Mouse (Mus musculus) stomach, embryonic 14.5 days (tissue): ENCODE results near the gene Kcnmb3. TPM values are rescaled to one million over a fixed set of nuclear protein-coding genes. Genes with fewer than 3 reads are reported as not detected.

ENCODE experiments used
- ATAC-seq: fragments of 200-750 bp; cut with Nextera tagmentation; 2 replicates; pipeline ENCODE4 v1.8.0; 2017; ENCODE audit warnings: low read depth, moderate TSS enrichment; ENCODE audit not compliant: insufficient number of reproducible peaks, insufficient read depth, low FRiP score
- H3K27ac ChIP-seq: fragments of 300-500 bp; sonication (generic); 2 replicates; pipeline ENCODE4 v1.5.1; 2014; ENCODE audit warnings: mild to moderate bottlenecking, low read length, moderate library complexity, mixed read lengths
- H3K27me3 ChIP-seq: fragments of 300-500 bp; sonication (generic); 2 replicates; pipeline ENCODE4 v1.6.1; 2014; ENCODE audit warnings: low read length, control low read depth, mixed read lengths; ENCODE audit not compliant: control insufficient read depth, insufficient read depth
- H3K36me3 ChIP-seq: fragments of 300-500 bp; sonication (generic); 2 replicates; pipeline ENCODE4 v1.6.1; 2014; ENCODE audit warnings: mild to moderate bottlenecking, control low read depth, low read length, moderate library complexity, mixed read lengths; ENCODE audit not compliant: control insufficient read depth, insufficient read depth
- H3K4me1 ChIP-seq: fragments of 300-500 bp; sonication (generic); 2 replicates; pipeline ENCODE4 v1.6.1; 2014; ENCODE audit warnings: low read length, control low read depth, mixed read lengths; ENCODE audit not compliant: control insufficient read depth, insufficient read depth
- H3K4me2 ChIP-seq: fragments of 300-500 bp; sonication (generic); replicated peaks from 2 replicates; pipeline ENCODE4 v1.6.1; 2014; ENCODE audit warnings: low read depth, low read length, control low read depth
- H3K4me3 ChIP-seq: fragments of 300-500 bp; sonication (generic); 2 replicates; pipeline ENCODE4 v1.5.1; 2014; ENCODE audit warnings: low read depth, low read length, control low read depth
- H3K9ac ChIP-seq: fragments of 300-500 bp; sonication (generic); replicated peaks from 2 replicates; pipeline ENCODE4 v1.6.1; 2014; ENCODE audit warnings: low read depth, mild to moderate bottlenecking, control low read depth, low read length, moderate library complexity, mixed read lengths
- H3K9me3 ChIP-seq: fragments of 300-500 bp; sonication (generic); 2 replicates; pipeline ENCODE4 v1.6.1; 2016; ENCODE audit warnings: low read depth, low read length, control low read depth; ENCODE audit not compliant: control insufficient read depth
- WGBS: fragments of 180-500 bp; shearing (Covaris S2); extraction: QIAGEN DNeasy Blood & Tissue Kit; methylation state at CpG from one replicate; pipeline ENCODE4 v1.1.7; 2014; 5-methylcytosine and 5-hydroxymethylcytosine counted together
- polyA plus RNA-seq: library from polyadenylated mRNA; unstranded; fragments of >200 nt; fragmentation: Nextera tagmentation; extraction: Ambion mirVana; gene quantifications from 2 replicates; pipeline ENCODE4 v1.2.1, GENCODE M21; 2014

The Kcnmb3 gene
- polyA plus RNA-seq, 1 experiment from 2014 or later = not detected

DNA sequence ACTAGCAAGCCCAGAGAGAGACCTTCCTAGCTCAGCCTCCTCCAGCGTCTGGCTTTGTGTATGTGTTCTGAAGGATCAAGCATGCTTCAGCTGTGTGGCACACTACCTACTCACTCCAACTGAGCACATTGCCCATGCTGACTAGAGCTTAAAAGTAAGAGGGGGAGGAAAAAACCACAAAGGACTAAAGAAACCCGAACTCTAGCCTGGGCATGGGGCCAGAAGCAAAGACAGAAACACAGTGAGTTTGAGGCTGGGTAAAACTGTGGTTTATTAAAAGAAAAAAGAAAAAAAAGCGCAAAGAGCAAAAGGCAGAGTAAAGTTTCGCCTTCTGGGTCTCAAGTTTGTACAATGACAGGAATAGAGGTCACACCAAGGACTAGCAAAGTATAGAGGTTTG, 5.5 kb downstream of the Kcnmb3 start:
- Histone ChIP-seq H3K4me3 (no peak overlapping the region), H3K4me2 (no peak overlapping the region), H3K9me3 (no peaks in the 10 kb centered on the region), H3K9ac (no peak overlapping the region), H3K27ac (no peak overlapping the region), H3K27me3 (no peaks in the 10 kb centered on the region), H3K4me1 (no peaks in the 10 kb centered on the region), H3K36me3 (no peaks in the 10 kb centered on the region)
- ATAC-seq = no peak
- WGBS = 76% methylated on average over 4 of the region's 4 CpGs

DNA sequence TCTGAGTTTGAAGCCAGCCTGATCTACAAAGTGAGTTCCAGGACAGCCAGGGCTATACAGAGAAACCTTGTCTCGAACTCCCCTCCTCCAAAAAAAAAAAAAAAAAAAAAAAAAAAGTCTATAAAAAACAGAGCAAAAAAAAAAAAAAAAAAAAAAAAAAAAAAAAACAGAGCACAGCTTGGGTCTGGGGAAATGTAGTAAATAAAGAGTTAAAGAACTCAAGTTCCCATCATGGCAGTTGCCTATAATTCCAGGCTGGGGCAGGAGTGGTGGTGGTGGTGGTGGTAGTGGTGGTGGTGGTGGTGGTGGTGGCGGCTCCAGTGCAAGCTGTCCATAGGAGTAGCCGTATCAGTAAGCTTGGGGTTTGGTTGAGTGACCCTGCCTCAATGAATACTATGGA, 9.0 kb downstream of the Kcnmb3 start:
- 83% methylated on average over 3 of the region's 3 CpGs for WGBS
- no peak for ATAC-seq
- H3K9ac ChIP-seq = no peak overlapping the region
- H3K36me3 ChIP-seq = no peaks in the 10 kb centered on the region
- no peaks in the 10 kb centered on the region for H3K9me3 ChIP-seq
- H3K27ac ChIP-seq = no peak overlapping the region
- no peaks in the 10 kb centered on the region for H3K27me3 ChIP-seq
- no peak overlapping the region for H3K4me3 ChIP-seq
- H3K4me1 ChIP-seq = no peaks in the 10 kb centered on the region
- no peak overlapping the region for H3K4me2 ChIP-seq

DNA sequence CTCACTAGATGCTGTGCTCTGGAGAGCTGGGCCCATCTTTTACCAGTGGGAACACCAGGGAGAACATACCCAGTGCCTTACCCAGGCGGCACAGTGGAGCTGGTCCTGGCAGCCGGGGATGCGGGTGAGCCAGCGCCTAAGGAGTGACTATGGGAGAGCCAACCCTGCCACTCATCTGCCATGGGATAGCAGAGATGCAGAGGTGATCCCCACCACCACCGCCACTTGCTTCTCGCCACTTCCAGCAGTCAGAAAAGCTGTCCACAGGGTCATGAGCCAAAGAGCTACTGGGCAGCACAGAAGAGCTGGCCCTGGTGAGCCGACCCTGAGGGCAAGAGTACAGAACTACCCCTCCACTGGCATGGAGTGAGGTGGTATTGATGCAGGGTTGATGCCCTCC, 12.1 kb downstream of the Kcnmb3 start:
- H3K27ac ChIP-seq = no peak overlapping the region

DNA sequence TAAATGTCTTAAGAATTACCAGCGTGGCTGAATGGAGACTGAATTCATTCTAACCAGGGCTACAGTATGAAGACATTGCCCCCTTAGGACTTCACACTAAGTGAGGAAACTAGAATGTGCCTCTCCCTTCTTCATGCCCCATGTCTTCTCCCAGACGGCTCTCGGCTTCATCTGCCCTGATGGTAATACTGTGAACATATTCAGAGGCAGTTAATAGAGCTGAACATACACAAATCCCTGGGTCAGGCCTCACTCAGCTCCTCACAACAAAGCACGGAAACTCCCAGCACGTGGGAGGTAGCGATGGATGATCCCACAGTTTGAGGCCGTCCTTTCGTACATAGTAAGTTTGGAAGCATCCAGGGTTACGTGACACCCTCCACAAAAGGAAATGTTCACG, 18.8 kb downstream of the Kcnmb3 start:
- Histone ChIP-seq H3K4me1 (0 out of 2 replicates have a peak, but pooled peaks cover 3% of the 10 kb centered on the region), H3K4me3 (no peak overlapping the region), H3K9ac (no peak overlapping the region), H3K9me3 (no peaks in the 10 kb centered on the region), H3K27me3 (no peaks in the 10 kb centered on the region), H3K36me3 (no peaks in the 10 kb centered on the region), H3K4me2 (no peak overlapping the region), H3K27ac (no peak overlapping the region)
- no peak for ATAC-seq
- WGBS = 79% methylated on average over 10 of the region's 10 CpGs

More for the DNA sequence above, 12.1 kb downstream of the Kcnmb3 start:
- Histone ChIP-seq H3K27me3 (no peaks in the 10 kb centered on the region), H3K4me1 (no peaks in the 10 kb centered on the region), H3K36me3 (no peaks in the 10 kb centered on the region), H3K9ac (no peak overlapping the region), H3K9me3 (no peaks in the 10 kb centered on the region), H3K4me2 (no peak overlapping the region), H3K4me3 (no peak overlapping the region)
- 91% methylated on average over 7 of the region's 7 CpGs for WGBS
- ATAC-seq = no peak

DNA sequence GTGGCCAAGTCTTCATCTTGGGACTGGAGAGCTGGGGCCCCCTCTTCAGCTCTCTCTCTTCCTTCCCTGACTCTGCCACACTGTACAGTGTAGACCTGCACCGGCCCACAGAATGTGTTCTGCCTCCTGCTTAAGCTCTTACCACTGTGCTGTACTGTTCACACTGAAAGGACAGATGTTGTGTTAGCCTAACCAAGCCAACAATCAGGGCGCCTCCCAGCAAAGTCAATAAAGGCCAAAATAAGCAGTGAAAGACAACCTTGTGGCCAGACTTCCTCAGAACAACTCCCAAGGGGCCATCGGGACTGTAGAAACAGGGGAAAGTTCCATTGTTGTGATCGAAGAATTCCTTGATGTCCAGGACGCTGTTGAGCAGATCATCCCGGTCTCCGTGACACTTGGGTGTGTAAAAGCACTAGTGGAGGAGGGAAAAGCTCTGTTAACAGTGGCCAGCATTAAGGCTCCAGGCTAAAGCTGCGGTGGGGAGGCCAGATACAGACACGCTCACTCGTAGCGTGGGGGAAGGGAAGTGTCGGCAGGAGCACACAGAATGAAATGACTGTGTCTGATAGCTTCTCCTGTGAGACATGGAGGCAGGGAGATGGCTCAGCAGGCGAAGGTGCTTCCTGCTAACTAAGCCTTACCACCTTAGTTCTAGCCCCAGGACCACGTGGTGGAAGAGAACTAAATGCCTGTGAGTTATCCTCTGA, 19.7 kb downstream of the Kcnmb3 start:
- H3K4me1 ChIP-seq = 0 out of 2 replicates have a peak, but pooled peaks cover 3% of the 10 kb centered on the region
- 0 out of 2 replicates have a peak, but pooled peaks have one; percentile 46 for ATAC-seq
- H3K4me3 ChIP-seq = no peak overlapping the region
- H3K9ac ChIP-seq = no peak overlapping the region
- 65% methylated on average over 14 of the region's 14 CpGs for WGBS
- no peaks in the 10 kb centered on the region for H3K36me3 ChIP-seq
- no peaks in the 10 kb centered on the region for H3K27me3 ChIP-seq
- H3K4me2 ChIP-seq = no peak overlapping the region
- H3K27ac ChIP-seq = no peak overlapping the region
- H3K9me3 ChIP-seq = no peaks in the 10 kb centered on the region

DNA sequence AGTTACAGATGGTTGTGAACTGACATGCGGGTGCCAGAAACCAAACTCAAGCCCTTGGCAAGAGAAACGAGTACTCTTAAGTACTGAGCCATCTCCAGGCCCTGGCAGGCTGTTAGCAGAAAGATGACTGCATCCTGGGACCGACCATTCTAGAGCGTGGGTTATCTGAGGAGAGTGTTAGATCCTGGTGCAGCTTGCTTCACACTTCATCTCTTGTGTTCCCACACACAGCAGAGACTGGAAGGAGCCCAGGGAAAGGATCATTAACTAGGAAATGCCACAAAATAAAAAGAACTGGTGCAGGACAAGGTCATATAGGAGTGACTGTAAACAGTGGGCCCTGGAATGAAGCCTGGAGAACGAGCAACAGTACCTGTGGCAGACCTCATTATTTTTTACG, 20.9 kb downstream of the Kcnmb3 start:
- Histone ChIP-seq H3K36me3 (no peaks in the 10 kb centered on the region; the same call in 1 of the 2 replicates), H3K27me3 (no peaks in the 10 kb centered on the region), H3K27ac (no peak overlapping the region), H3K9ac (no peak overlapping the region), H3K4me3 (no peak overlapping the region), H3K9me3 (no peaks in the 10 kb centered on the region), H3K4me2 (no peak overlapping the region), H3K4me1 (0 out of 2 replicates have a peak, but pooled peaks cover 3% of the 10 kb centered on the region)
- 0 out of 2 replicates have a peak, but pooled peaks have one; percentile 51 for ATAC-seq
- WGBS = 60% methylated on average over 6 of the region's 6 CpGs

DNA sequence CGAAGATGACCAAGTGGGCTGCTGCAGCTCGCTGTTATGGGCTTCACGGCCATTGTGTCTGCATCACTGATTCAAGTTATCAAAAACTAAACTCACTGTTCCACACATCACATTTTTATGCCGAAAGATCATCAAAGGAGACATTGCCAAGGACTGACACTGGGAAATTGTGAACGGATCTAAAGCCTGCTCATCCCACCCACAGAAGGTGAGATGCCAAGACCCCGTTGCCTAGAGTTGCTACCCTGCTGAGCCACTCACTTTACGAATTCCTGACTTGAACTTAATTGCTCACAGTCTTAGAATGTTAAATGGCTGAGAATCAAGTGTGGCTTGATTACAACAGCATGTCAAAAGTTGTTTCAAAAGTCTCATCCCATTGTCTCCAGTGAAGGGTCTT, 21.6 kb downstream of the Kcnmb3 start:
- Histone ChIP-seq H3K4me1 (0 out of 2 replicates have a peak, but pooled peaks cover 3% of the 10 kb centered on the region), H3K36me3 (no peaks in the 10 kb centered on the region; the same call in 1 of the 2 replicates), H3K4me3 (no peak overlapping the region), H3K4me2 (no peak overlapping the region), H3K27ac (no peak overlapping the region), H3K9me3 (no peaks in the 10 kb centered on the region), H3K9ac (no peak overlapping the region), H3K27me3 (no peaks in the 10 kb centered on the region)
- 87% methylated on average over 7 of the region's 7 CpGs for WGBS
- no peak for ATAC-seq

DNA sequence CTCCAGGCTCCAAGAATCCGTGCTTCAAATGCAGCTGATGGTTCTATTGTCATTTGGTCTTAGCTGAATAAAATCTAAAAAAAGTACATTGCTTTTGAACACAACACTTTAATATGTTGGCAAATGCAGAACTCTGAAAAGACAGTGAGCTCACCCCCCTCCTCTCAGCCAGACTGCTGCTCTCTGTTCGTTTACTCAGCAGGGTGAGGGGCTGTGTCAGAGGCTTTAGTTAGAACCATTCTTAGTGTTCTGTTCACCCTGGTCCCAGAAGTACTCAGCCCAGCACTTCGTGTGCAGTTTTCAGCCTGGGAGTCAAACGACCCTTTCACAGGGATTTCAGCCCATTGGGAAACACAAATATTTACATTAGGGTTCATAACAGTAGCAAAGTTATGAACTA, 23.6 kb downstream of the Kcnmb3 start:
- Histone ChIP-seq H3K36me3 (peaks cover 6% of the 10 kb centered on the region; the same call in 1 of the 2 replicates), H3K9me3 (no peaks in the 10 kb centered on the region), H3K27ac (no peak overlapping the region), H3K4me1 (0 out of 2 replicates have a peak, but pooled peaks cover 3% of the 10 kb centered on the region), H3K4me3 (no peak overlapping the region), H3K4me2 (no peak overlapping the region), H3K9ac (no peak overlapping the region), H3K27me3 (no peaks in the 10 kb centered on the region)
- ATAC-seq = no peak
- WGBS = 35% methylated on average over 4 of the region's 4 CpGs
